Mouse (Mus musculus) forebrain, postnatal 0 days (tissue): ENCODE results near the gene Enkur. TPM values are rescaled to one million over a fixed set of nuclear protein-coding genes. Genes with fewer than 3 reads are reported as not detected.
A peak's percentile ranks its signal among the peaks of the same experiment; 100 is the strongest.

ENCODE experiments used
- ATAC-seq: fragments of 200-750 bp; cut with Nextera tagmentation; 2 replicates; pipeline ENCODE4 v1.8.0; 2017; ENCODE audit warnings: mild to moderate bottlenecking, moderate library complexity
- DNase-seq: peaks from one replicate; pipeline ENCODE4 v3.0.0-alpha.2; 2015
- H3K27ac ChIP-seq: fragments of 300-500 bp; sonication (generic); 2 replicates; pipeline ENCODE4 v1.5.1; 2014; ENCODE audit warnings: low read depth, mild to moderate bottlenecking, antibody characterized with exemption, low read length, moderate library complexity, mixed read lengths
- H3K27me3 ChIP-seq: fragments of 300-500 bp; sonication (generic); 2 replicates; pipeline ENCODE4 v1.6.1; 2014; ENCODE audit warnings: mild to moderate bottlenecking, low read length, mixed read lengths; ENCODE audit not compliant: insufficient read depth
- H3K36me3 ChIP-seq: fragments of 300-500 bp; sonication (generic); 2 replicates; pipeline ENCODE4 v1.6.1; 2014; ENCODE audit warnings: mild to moderate bottlenecking, moderate library complexity; ENCODE audit not compliant: insufficient read depth
- H3K4me1 ChIP-seq: fragments of 300-500 bp; sonication (generic); 2 replicates; pipeline ENCODE4 v1.6.1; 2014; ENCODE audit warnings: antibody characterized with exemption; ENCODE audit not compliant: insufficient read depth
- H3K4me2 ChIP-seq: fragments of 300-500 bp; sonication (generic); 2 replicates; pipeline ENCODE4 v1.6.1; 2014; ENCODE audit warnings: low read depth, mild to moderate bottlenecking, moderate library complexity
- H3K4me3 ChIP-seq: fragments of 300-500 bp; sonication (generic); 2 replicates; pipeline ENCODE4 v1.5.1; 2014; ENCODE audit warnings: low read depth, low read length, mixed read lengths
- H3K9ac ChIP-seq: fragments of 300-500 bp; sonication (generic); 2 replicates; pipeline ENCODE4 v1.6.1; 2014; ENCODE audit warnings: mild to moderate bottlenecking
- H3K9me3 ChIP-seq: fragments of 300-500 bp; sonication (generic); 2 replicates; pipeline ENCODE4 v1.6.1; 2016; ENCODE audit warnings: low read length
- CTCF ChIP-seq: sonication (generic); IDR thresholded peaks from 2 replicates; pipeline ENCODE4 v1.5.1; 2016; ENCODE audit warnings: antibody characterized with exemption, control low read depth, low read depth
- WGBS: fragments of 180-500 bp; shearing (Covaris S2); extraction: QIAGEN DNeasy Blood & Tissue Kit; methylation state at CpG from one replicate; pipeline ENCODE4 v1.1.7; 2014; 5-methylcytosine and 5-hydroxymethylcytosine counted together
- polyA plus RNA-seq: library from polyadenylated mRNA; unstranded; fragments of >200 nt; fragmentation: Nextera tagmentation; extraction: Ambion mirVana; gene quantifications from 2 replicates; pipeline ENCODE4 v1.2.1, GENCODE M21; 2015
- total RNA-seq: library from RNA; depleted of rRNA; stranded (reverse); fragments of >200 nt; gene quantifications from 2 replicates; pipeline ENCODE4 v1.2.3, GENCODE M21; 2014

Enkur gene
- total and polyA plus RNA-seq, 2 experiments from 2014 or later, result 5.4 to 8.1 TPM

DNA sequence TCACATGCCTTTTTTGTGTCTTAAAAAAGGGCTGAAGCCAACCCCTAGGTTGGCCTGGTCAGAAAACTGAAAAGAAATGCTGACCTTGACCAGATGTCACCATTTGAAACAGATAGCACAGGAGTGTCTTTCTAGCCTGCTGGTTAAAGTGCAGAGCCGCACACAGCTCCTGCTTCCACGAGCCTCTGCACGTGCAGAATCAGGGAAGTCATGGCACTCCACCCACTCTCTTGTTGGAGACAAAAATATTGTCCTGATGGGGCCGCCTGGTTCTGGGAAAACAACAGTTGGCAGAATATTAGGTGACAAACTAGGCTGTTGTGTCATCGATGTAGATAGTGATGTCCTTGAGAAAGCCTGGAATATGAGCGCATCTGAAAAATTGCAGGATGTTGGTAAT is 6.2 kb upstream of the Enkur start:
- Histone ChIP-seq H3K4me2 (no peak overlapping the region), H3K9ac (no peak overlapping the region), H3K9me3 (no peaks in the 10 kb centered on the region), H3K4me1 (0 out of 2 replicates have a peak, but pooled peaks cover 10% of the 10 kb centered on the region), H3K4me3 (no peak overlapping the region), H3K27ac (no peak overlapping the region), H3K36me3 (peaks cover 23% of the 10 kb centered on the region), H3K27me3 (no peaks in the 10 kb centered on the region)
- no peak for DNase-seq
- TF ChIP-seq CTCF, result no peak
- ATAC-seq, result no peak
- WGBS, result 84% methylated on average over 6 of the region's 6 CpGs

DNA sequence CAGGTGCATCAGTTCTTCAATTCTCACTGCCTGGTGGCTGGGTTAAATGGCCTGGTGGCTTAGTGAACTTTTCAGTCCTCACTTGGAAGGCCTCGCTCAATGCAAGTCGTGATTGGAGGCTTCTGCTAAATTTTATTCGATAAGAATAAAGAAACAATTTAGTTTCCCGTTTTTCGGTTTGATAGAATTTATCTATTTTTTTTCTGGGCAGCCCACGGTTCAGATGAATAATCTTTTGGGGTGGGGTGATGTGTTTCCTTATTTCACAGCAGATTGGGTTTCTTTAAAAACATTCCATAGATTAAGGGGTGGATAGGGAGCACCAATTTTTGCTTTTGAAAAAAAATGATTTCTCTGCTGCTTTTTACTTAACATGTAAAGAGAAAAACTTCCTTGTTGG is 1.1 kb upstream of the Enkur start:
- no peaks in the 10 kb centered on the region for H3K9me3 ChIP-seq
- no peak for DNase-seq
- H3K4me3 ChIP-seq, result peak overlapping the region; percentile 74
- peak overlapping the region; percentile 74 for H3K9ac ChIP-seq
- peak overlapping the region; percentile 68 for H3K4me2 ChIP-seq
- 31% methylated on average over 6 of the region's 6 CpGs for WGBS
- H3K27ac ChIP-seq, result peak overlapping the region; percentile 90
- no peak for TF ChIP-seq CTCF
- 0 out of 2 replicates have a peak, but pooled peaks cover 10% of the 10 kb centered on the region for H3K4me1 ChIP-seq
- no peak for ATAC-seq
- H3K36me3 ChIP-seq, result no peaks in the 10 kb centered on the region
- no peaks in the 10 kb centered on the region for H3K27me3 ChIP-seq

DNA sequence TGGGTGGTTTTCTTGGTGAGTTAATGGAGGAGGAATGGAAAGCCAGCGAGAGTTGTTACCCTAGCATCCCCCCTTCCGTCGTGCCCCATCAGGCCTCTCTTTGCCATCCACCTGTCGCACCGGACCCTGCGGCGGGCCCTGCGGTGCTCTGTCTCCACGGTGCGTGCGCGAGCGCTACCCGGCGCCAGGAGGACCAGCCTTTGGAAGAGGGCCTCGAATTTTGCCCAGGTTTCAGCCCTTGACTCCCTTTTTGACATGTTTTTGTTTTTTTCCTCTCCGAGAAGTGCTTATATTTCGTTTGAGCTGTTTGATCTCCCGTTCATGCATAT is 630 bp upstream of the Enkur start:
- no peaks in the 10 kb centered on the region for H3K27me3 ChIP-seq
- under 1% methylated on average over 19 of the region's 19 CpGs for WGBS
- peak overlapping the region; percentile 68 for H3K4me2 ChIP-seq
- TF ChIP-seq CTCF, result no peak
- H3K4me1 ChIP-seq, result 0 out of 2 replicates have a peak, but pooled peaks cover 10% of the 10 kb centered on the region
- peak overlapping the region; percentile 74 for H3K4me3 ChIP-seq
- DNase-seq, result no peak
- H3K9me3 ChIP-seq, result no peaks in the 10 kb centered on the region
- H3K27ac ChIP-seq, result peak overlapping the region; percentile 90
- ATAC-seq, result peak; percentile 86
- H3K9ac ChIP-seq, result peak overlapping the region; percentile 74
- H3K36me3 ChIP-seq, result no peaks in the 10 kb centered on the region

DNA sequence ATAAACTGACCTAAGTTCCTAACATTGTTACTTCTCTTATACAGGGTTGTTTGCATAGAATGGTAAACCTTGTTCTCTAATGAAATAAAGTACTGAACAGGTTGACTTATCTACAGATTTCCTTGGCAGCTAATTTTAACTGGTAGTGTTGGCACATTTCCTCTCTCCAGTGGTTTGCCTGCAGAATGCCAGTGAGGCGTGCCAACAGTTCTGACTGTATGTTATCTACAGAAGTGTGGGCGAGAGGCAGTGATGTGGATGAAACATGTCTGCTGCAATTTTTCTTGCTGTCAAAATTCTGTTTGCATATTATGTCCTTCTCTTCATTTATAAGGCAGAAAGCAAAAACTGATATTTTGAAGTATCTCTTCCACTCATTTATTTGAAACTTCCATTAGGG is 2.4 kb downstream of the Enkur start:
- H3K4me2 ChIP-seq, result no peak overlapping the region
- H3K9ac ChIP-seq, result no peak overlapping the region
- no peaks in the 10 kb centered on the region for H3K27me3 ChIP-seq
- H3K27ac ChIP-seq, result no peak overlapping the region
- no peak overlapping the region for H3K4me3 ChIP-seq
- H3K4me1 ChIP-seq, result 0 out of 2 replicates have a peak, but pooled peaks cover 6% of the 10 kb centered on the region
- no peak for DNase-seq
- no peak for TF ChIP-seq CTCF
- no peak for ATAC-seq
- H3K36me3 ChIP-seq, result no peaks in the 10 kb centered on the region
- 68% methylated on average over 2 of the region's 2 CpGs for WGBS
- H3K9me3 ChIP-seq, result no peaks in the 10 kb centered on the region

DNA sequence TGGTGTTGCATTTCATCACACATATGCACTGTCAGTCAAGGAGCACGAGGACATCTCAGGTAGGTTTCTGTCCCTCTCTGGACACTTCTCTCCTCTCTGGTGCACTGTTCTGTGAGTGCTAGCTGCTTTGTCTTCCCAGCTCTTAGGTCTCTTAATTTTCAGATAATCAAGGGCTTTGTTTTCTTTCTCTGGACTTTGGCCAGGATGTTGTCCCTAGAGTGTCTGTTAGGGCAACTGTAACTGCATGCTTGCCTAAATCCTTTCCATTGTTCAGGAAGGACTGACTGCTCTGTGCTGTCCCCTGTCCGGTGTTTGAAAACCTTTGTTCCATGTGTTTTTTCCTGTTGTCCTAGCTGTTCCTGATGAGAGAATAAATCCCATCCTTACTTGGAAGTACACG is 6.1 kb downstream of the Enkur start:
- 60% methylated on average over 3 of the region's 3 CpGs for WGBS
- H3K4me3 ChIP-seq, result no peak overlapping the region
- no peaks in the 10 kb centered on the region for H3K9me3 ChIP-seq
- no peak for TF ChIP-seq CTCF
- H3K27ac ChIP-seq, result no peak overlapping the region
- no peaks in the 10 kb centered on the region for H3K27me3 ChIP-seq
- no peaks in the 10 kb centered on the region for H3K36me3 ChIP-seq
- H3K9ac ChIP-seq, result no peak overlapping the region
- ATAC-seq, result no peak
- DNase-seq, result no peak
- H3K4me1 ChIP-seq, result no peaks in the 10 kb centered on the region
- no peak overlapping the region for H3K4me2 ChIP-seq

DNA sequence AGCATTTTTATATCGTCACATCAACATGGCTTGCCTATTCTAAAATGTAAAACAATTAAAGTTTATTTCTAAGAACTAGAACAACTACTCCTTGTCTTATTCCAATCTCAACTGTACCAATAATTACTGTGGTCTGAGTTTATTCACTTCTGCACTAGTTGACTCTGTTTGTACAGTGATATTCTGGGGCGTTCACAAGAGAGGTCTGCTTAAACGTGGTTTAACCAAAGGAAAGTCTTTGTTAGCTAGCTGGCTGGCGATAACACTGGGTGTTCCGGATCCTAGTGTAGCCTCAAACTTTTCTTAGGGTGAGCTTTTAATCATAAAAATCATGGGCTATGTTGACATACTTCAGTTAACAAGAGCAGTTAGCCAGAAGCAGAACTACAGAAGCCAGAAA is 9.9 kb downstream of the Enkur start:
- no peaks in the 10 kb centered on the region for H3K36me3 ChIP-seq
- TF ChIP-seq CTCF, result no peak
- H3K4me2 ChIP-seq, result no peak overlapping the region
- no peaks in the 10 kb centered on the region for H3K27me3 ChIP-seq
- WGBS, result 91% methylated on average over 5 of the region's 5 CpGs
- H3K9ac ChIP-seq, result no peak overlapping the region
- no peak overlapping the region for H3K4me3 ChIP-seq
- no peak for ATAC-seq
- no peaks in the 10 kb centered on the region for H3K4me1 ChIP-seq
- H3K9me3 ChIP-seq, result no peaks in the 10 kb centered on the region
- no peak for DNase-seq
- H3K27ac ChIP-seq, result no peak overlapping the region

DNA sequence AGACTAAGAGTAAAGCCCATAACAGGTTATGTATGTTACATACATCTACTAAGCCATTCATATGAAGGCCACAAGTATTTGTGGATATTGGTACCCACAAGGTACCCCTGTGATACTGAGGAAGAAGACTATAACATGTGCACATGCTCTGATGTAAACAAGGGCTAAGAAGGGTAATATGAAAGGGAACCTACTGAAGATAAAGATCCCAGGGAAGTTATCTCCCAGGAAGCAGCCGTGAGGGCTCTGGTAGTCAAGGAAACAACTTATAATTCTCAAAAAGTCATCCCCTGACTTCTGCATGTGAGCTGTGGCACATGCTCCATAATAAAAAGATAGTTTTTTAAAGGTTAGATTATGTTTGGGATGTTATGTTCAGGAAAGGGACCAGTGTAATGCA is 13.9 kb downstream of the Enkur start:
- no peak for DNase-seq
- ATAC-seq, result no peak
- Histone ChIP-seq H3K36me3 (no peaks in the 10 kb centered on the region), H3K9me3 (no peaks in the 10 kb centered on the region), H3K27ac (no peak overlapping the region), H3K4me2 (no peak overlapping the region), H3K4me1 (no peaks in the 10 kb centered on the region), H3K4me3 (no peak overlapping the region), H3K27me3 (no peaks in the 10 kb centered on the region), H3K9ac (no peak overlapping the region)
- no peak for TF ChIP-seq CTCF
- WGBS, result 83% methylated on average over 1 of the region's 1 CpGs

DNA sequence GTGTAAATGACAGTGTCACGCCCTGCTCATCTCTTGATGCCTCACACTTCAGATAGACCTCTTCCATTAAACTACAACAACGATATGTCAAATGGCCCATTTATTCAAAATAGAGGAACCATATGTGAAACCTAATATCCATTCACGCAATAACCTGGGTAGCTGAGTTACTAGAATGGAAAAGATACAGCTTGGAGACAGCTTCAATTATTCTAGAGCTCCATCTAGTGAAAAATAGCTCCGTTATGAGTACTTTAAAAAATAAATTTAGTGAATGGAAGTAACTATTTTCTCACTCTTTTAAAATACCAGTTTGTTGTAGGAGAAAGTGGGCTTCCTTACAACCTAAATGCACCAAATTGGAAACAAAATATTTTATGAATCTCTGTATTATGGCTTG is 16.6 kb downstream of the Enkur start:
- DNase-seq (peak; percentile 46), ATAC-seq (peak; percentile 66; the same call in 1 of the 2 replicates)
- no peak overlapping the region for H3K27ac ChIP-seq
- 53% methylated on average over 4 of the region's 4 CpGs for WGBS
- H3K9me3 ChIP-seq, result no peaks in the 10 kb centered on the region
- TF ChIP-seq CTCF, result peak; percentile 51
- H3K4me3 ChIP-seq, result no peak overlapping the region
- H3K9ac ChIP-seq, result no peak overlapping the region
- no peaks in the 10 kb centered on the region for H3K27me3 ChIP-seq
- no peaks in the 10 kb centered on the region for H3K4me1 ChIP-seq
- H3K4me2 ChIP-seq, result no peak overlapping the region
- no peaks in the 10 kb centered on the region for H3K36me3 ChIP-seq
